Mouse (Mus musculus): ENCODE data around the gene Map3k1. TPM values are rescaled to one million over a fixed set of nuclear protein-coding genes. Genes with fewer than 3 reads are reported as not detected.
A peak's percentile ranks its signal among the peaks of the same experiment; 100 is the strongest.

Map3k1 gene
- polyA plus RNA-seq, 1 experiment, result 5.7 TPM

- Histone ChIP-seq H3K27me3 (replicated peaks) (no peaks in the 10 kb centered on the region), H3K4me1 (no peaks in the 10 kb centered on the region), H3K4me3 (replicated peaks) (no peak overlapping the region), H3K36me3 (replicated peaks; ENCODE audit: low read length) (peaks cover 92% of the 10 kb centered on the region), H3K9me3 (0 out of 2 replicates have a peak, but pooled peaks cover 3% of the 10 kb centered on the region)
- TF ChIP-seq FLI1 (IDR thresholded peaks at IDR 0.05; ENCODE audit: low read length), result no peak
- TF ChIP-seq GATA1 (IDR thresholded peaks at IDR 0.05; ENCODE audit: borderline replicate concordance, low read length), result no peak
These were observed 52.9 kb downstream of the Map3k1 start for GRCm38 (mm10) chr13:111755937-111756336.

- H3K27me3 ChIP-seq (replicated peaks), result no peaks in the 10 kb centered on the region
- 0 out of 2 replicates have a peak, but pooled peaks cover 3% of the 10 kb centered on the region for H3K9me3 ChIP-seq
- TF ChIP-seq GATA1 (IDR thresholded peaks at IDR 0.05; ENCODE audit: borderline replicate concordance, low read length) (no peak), FLI1 (IDR thresholded peaks at IDR 0.05; ENCODE audit: low read length) (no peak)
- no peaks in the 10 kb centered on the region for H3K4me1 ChIP-seq
- H3K4me3 ChIP-seq (replicated peaks), result no peak overlapping the region
- H3K36me3 ChIP-seq (replicated peaks; ENCODE audit: low read length), result peaks cover 92% of the 10 kb centered on the region
These were observed 53.4 kb downstream of the Map3k1 start for GRCm38 (mm10) chr13:111755377-111755776.

GRCm38 (mm10) chr13:111753321-111753720 is 55.5 kb downstream of the Map3k1 start:
- Histone ChIP-seq H3K4me1 (no peaks in the 10 kb centered on the region), H3K9me3 (0 out of 2 replicates have a peak, but pooled peaks cover 3% of the 10 kb centered on the region), H3K27me3 (replicated peaks) (no peaks in the 10 kb centered on the region), H3K36me3 (replicated peaks; ENCODE audit: low read length) (peaks cover 93% of the 10 kb centered on the region), H3K4me3 (replicated peaks) (no peak overlapping the region)
- TF ChIP-seq FLI1 (IDR thresholded peaks at IDR 0.05; ENCODE audit: low read length), result no peak
- TF ChIP-seq GATA1 (IDR thresholded peaks at IDR 0.05; ENCODE audit: borderline replicate concordance, low read length), result no peak

DNA sequence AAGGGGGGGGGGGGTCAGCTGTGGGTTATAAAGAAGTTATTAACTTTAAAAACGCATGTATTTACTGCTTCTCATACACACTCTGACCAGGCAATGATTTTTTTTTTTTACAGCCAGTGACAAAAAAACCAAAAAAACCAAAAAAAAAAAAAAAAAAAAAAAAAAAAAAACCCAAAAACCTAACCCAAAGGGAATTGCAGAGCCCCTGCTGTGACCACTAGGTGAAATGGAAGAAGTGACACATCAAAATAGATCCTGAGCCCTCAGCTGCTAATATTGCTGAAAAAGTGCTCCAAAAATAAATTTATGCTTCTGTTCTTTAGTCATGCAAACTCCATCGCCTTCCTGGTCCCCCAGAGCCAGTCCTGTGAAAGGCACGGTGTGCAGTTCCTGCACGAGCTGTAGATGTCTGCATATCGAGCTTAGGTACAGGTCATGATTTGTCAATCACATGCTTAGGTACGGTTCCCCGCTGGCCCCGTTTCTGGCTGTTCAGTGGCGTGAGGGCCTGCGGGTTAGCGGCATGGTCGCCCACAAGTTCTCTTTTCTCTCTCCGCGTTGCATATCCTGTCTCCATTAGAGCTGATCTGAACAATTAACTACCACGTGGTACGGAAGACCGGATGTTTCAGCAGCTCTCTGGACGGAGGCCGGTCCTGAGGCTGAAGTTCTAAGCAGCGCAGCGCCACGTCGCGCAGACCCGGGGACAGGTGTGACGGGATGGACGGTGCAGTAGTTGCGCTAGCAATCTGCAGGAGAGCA is 60.3 kb downstream of the Map3k1 start:
- TF ChIP-seq FLI1 (IDR thresholded peaks at IDR 0.05; ENCODE audit: low read length), result no peak
- no peak for TF ChIP-seq GATA1 (IDR thresholded peaks at IDR 0.05; ENCODE audit: borderline replicate concordance, low read length)
- H3K9me3 ChIP-seq, result no peaks in the 10 kb centered on the region
- peaks cover 9% of the 10 kb centered on the region for H3K4me1 ChIP-seq
- peaks cover 53% of the 10 kb centered on the region for H3K36me3 ChIP-seq (replicated peaks; ENCODE audit: low read length)
- H3K27me3 ChIP-seq (replicated peaks), result no peaks in the 10 kb centered on the region
- no peak overlapping the region for H3K4me3 ChIP-seq (replicated peaks)

- Histone ChIP-seq H3K27me3 (replicated peaks) (no peaks in the 10 kb centered on the region), H3K36me3 (replicated peaks; ENCODE audit: low read length) (peaks cover 39% of the 10 kb centered on the region), H3K4me1 (peaks cover 15% of the 10 kb centered on the region), H3K9me3 (no peaks in the 10 kb centered on the region), H3K4me3 (replicated peaks) (no peak overlapping the region)
- TF ChIP-seq FLI1 (IDR thresholded peaks at IDR 0.05; ENCODE audit: low read length) (no peak), GATA1 (IDR thresholded peaks at IDR 0.05; ENCODE audit: borderline replicate concordance, low read length) (no peak)
These were observed 62.0 kb downstream of the Map3k1 start for GRCm38 (mm10) chr13:111746831-111747230.

- Histone ChIP-seq H3K36me3 (replicated peaks; ENCODE audit: low read length) (peaks cover 26% of the 10 kb centered on the region), H3K4me1 (peaks cover 27% of the 10 kb centered on the region), H3K4me3 (replicated peaks) (no peak overlapping the region), H3K27me3 (replicated peaks) (no peaks in the 10 kb centered on the region), H3K9me3 (no peaks in the 10 kb centered on the region)
- TF ChIP-seq GATA1 (IDR thresholded peaks at IDR 0.05; ENCODE audit: borderline replicate concordance, low read length) (no peak), FLI1 (IDR thresholded peaks at IDR 0.05; ENCODE audit: low read length) (no peak)
These were observed 63.6 kb downstream of the Map3k1 start for GRCm38 (mm10) chr13:111745216-111745615.

DNA sequence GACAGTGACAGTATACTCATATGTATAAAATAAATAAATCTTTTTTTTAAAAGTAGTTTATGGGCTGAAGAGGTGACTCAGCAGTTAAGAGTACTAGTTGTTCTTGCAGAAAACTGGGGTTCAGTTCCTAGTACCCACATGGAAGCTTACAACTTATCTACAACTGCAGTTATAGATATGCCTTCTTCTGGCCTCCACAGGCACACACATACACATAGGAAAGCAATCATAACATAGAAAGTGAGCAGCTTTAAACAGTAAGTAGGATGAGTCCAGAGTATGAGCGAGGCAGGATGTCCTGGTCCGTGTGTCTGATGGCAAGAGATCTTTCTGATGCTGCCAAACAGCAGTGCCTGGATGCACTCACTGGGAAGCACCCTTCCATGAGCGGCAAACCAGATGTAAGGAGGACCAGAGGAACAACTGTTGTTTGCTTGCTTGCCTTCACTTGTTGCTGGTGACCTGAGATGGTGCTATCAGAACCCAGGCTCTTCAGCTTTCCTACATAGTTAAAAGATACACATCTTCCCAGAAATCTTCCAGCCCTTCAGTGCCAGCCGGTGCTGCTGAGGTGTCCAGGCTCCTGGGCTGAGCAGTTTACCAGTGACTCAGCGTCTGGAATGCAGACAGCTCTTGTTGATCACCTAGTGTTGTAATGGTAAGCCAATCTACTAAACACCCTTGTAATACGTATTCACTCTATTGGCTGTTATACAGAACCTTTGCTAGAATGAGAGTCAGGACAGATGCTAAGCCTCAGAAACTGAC is 64.4 kb downstream of the Map3k1 start:
- no peak for TF ChIP-seq FLI1 (IDR thresholded peaks at IDR 0.05; ENCODE audit: low read length)
- no peak for TF ChIP-seq GATA1 (IDR thresholded peaks at IDR 0.05; ENCODE audit: borderline replicate concordance, low read length)
- Histone ChIP-seq H3K27me3 (replicated peaks) (no peaks in the 10 kb centered on the region), H3K9me3 (no peaks in the 10 kb centered on the region), H3K36me3 (replicated peaks; ENCODE audit: low read length) (peaks cover 18% of the 10 kb centered on the region), H3K4me3 (replicated peaks) (peak overlapping the region; percentile 40), H3K4me1 (peaks cover 27% of the 10 kb centered on the region)

- TF ChIP-seq GATA1 (IDR thresholded peaks at IDR 0.05; ENCODE audit: borderline replicate concordance, low read length) (no peak), FLI1 (IDR thresholded peaks at IDR 0.05; ENCODE audit: low read length) (no peak)
- Histone ChIP-seq H3K27me3 (replicated peaks) (no peaks in the 10 kb centered on the region), H3K4me3 (replicated peaks) (peak overlapping the region; percentile 28), H3K36me3 (replicated peaks; ENCODE audit: low read length) (peaks cover 2% of the 10 kb centered on the region), H3K9me3 (no peaks in the 10 kb centered on the region), H3K4me1 (peaks cover 27% of the 10 kb centered on the region)
These were observed 66.7 kb downstream of the Map3k1 start for GRCm38 (mm10) chr13:111741991-111742615.

DNA sequence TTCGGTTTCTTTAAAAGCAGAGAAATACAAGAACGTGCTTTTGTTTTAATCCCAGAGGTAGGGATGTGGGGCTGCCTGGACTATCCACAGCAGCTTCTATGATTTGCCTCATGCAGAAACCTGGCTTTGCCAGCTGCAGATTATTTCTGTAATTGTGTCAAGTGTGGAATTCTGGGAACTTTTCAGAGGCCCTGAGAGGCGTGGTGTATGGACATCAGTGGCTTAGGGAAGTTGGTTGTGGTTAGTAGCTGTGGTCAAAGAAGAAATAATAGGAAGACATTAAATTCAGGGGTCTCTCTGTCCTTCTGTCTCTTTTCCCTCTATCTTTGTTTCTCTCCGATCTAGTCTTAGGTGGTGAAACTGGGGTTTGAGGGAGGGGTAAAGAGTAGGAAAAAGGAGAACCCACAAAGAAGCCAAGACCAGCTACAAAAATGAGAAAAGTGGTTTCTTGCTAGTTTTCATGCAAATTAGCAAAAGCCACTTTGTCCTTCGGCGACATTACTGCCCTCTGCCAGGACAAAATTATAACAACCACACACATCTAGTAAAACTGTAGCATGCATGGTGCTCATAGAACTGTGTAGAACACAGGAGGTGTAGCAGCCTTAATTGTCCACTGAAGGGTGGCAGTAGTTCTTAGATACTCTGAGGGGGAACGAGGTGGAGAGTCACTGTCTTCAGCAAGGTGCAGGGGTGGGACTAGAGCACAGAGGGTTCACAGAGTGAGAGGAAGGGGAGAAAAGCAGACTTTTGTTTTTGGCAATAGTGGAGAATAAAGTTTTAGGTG is 67.4 kb downstream of the Map3k1 start:
- Histone ChIP-seq H3K4me1 (peaks cover 27% of the 10 kb centered on the region), H3K27me3 (replicated peaks) (no peaks in the 10 kb centered on the region), H3K36me3 (replicated peaks; ENCODE audit: low read length) (no peaks in the 10 kb centered on the region), H3K9me3 (no peaks in the 10 kb centered on the region), H3K4me3 (replicated peaks) (peak overlapping the region; percentile 64)
- TF ChIP-seq FLI1 (IDR thresholded peaks at IDR 0.05; ENCODE audit: low read length), result no peak
- TF ChIP-seq GATA1 (IDR thresholded peaks at IDR 0.05; ENCODE audit: borderline replicate concordance, low read length), result no peak
